Mouse (Mus musculus) midbrain, embryonic 16.5 days (tissue): Measurements from ENCODE around the gene Ppp1r12c. TPM values are rescaled to one million over a fixed set of nuclear protein-coding genes. Genes with fewer than 3 reads are reported as not detected.

ENCODE experiments used
- ATAC-seq: fragments of 200-750 bp; cut with Nextera tagmentation; 2 replicates; pipeline ENCODE4 v1.8.0; 2017; ENCODE audit warnings: moderate TSS enrichment
- H3K27ac ChIP-seq: fragments of 300-500 bp; sonication (generic); 2 replicates; pipeline ENCODE4 v1.5.1; 2014; ENCODE audit warnings: mild to moderate bottlenecking, low read length, mixed read lengths
- H3K27me3 ChIP-seq: fragments of 300-500 bp; sonication (generic); 2 replicates; pipeline ENCODE4 v1.6.1; 2014; ENCODE audit warnings: low read depth, low read length, mixed read lengths; ENCODE audit not compliant: control insufficient read depth, insufficient read depth
- H3K36me3 ChIP-seq: fragments of 300-500 bp; sonication (generic); 2 replicates; pipeline ENCODE4 v1.6.1; 2014; ENCODE audit warnings: mild to moderate bottlenecking, low read length, moderate library complexity, mixed read lengths; ENCODE audit not compliant: control insufficient read depth, insufficient read depth
- H3K4me1 ChIP-seq: fragments of 300-500 bp; sonication (generic); 2 replicates; pipeline ENCODE4 v1.6.1; 2014; ENCODE audit warnings: mild to moderate bottlenecking, low read length, mixed read lengths; ENCODE audit not compliant: control insufficient read depth, insufficient read depth
- H3K4me2 ChIP-seq: fragments of 300-500 bp; sonication (generic); 2 replicates; pipeline ENCODE4 v1.6.1; 2014; ENCODE audit warnings: mild to moderate bottlenecking, low read length, mixed read lengths
- H3K4me3 ChIP-seq: fragments of 300-500 bp; sonication (generic); 2 replicates; pipeline ENCODE4 v1.5.1; 2014; ENCODE audit warnings: low read depth, mild to moderate bottlenecking, low read length, moderate library complexity, mixed read lengths
- H3K9ac ChIP-seq: fragments of 300-500 bp; sonication (generic); 2 replicates; pipeline ENCODE4 v1.6.1; 2014; ENCODE audit warnings: low read depth, low read length, mixed read lengths
- H3K9me3 ChIP-seq: fragments of 300-500 bp; sonication (generic); replicated peaks from 2 replicates; pipeline ENCODE4 v1.6.1; 2014; ENCODE audit warnings: mild to moderate bottlenecking, low read length, mixed read lengths; ENCODE audit not compliant: control insufficient read depth, poor library complexity, severe bottlenecking
- WGBS: fragments of 180-500 bp; shearing (Covaris S2); extraction: QIAGEN DNeasy Blood & Tissue Kit; methylation state at CpG from one replicate; pipeline ENCODE4 v1.1.7; 2014; 5-methylcytosine and 5-hydroxymethylcytosine counted together
- polyA plus RNA-seq: library from polyadenylated mRNA; unstranded; fragments of >200 nt; fragmentation: Nextera tagmentation; extraction: Ambion mirVana; gene quantifications from 2 replicates; pipeline ENCODE4 v1.2.1, GENCODE M21; 2015

Gene Ppp1r12c
- 35.6 and 44.7 TPM in 2 replicates for polyA plus RNA-seq

DNA sequence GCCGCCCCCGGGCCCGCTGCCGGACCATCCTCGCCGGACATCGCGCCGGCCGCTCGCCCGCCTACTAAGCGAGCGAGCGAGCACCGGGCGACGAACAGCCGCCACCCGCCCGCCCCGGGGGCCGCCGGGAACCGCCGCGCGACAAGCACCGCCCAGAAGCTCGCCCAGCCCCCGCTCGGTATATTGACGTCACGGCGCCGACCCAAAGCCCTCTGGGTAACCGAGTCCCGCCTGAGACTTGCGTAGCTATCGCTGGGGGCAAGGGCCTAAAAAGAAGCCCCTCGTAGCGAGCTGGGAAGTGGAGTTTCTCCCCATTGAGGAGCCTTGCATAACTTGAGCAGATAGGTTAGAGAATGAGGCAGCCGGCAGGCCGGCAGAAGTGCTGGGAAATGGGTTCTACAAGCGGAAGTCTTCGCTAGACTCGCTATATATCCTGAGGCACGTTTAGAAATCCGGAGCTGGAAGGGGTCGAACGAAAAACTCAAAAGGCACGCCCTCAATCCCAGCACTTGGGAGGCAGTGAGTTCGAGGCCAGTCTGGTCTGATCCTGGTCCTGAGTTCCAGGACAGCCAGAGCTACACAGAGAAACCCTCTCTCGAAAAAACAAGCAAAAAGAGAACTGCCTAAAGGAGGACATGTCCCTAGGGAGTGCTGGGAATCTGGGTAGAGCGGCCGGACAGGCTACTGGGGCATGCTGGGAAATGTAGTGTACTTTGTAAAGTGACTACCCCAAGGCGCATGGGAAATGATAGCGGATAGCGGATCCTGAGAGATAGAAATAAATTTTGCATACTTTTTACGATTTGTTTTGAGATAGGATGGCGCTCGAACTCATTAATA, at the start of gene Ppp1r12c:
Gene Ppp1r12c, minus strand, starts transcription at position 123 of the 840 bp plus-strand sequence.
- H3K9me3 ChIP-seq: no peaks in the 10 kb centered on the region
- H3K27ac ChIP-seq: peak within 1 kb of the TSS; percentile 89
- ATAC-seq: peak; percentile 92
- H3K27me3 ChIP-seq: no peaks in the 10 kb centered on the region
- peak within 1 kb of the TSS; percentile 92 for H3K9ac ChIP-seq
- H3K4me2 ChIP-seq: peak within 1 kb of the TSS; percentile 85
- peaks cover 35% of the 10 kb centered on the region for H3K4me1 ChIP-seq
- peak within 1 kb of the TSS; percentile 83 for H3K4me3 ChIP-seq
- WGBS: under 1% methylated on average over 62 of the region's 62 CpGs
- H3K36me3 ChIP-seq: peaks cover 5% of the 10 kb centered on the region

DNA sequence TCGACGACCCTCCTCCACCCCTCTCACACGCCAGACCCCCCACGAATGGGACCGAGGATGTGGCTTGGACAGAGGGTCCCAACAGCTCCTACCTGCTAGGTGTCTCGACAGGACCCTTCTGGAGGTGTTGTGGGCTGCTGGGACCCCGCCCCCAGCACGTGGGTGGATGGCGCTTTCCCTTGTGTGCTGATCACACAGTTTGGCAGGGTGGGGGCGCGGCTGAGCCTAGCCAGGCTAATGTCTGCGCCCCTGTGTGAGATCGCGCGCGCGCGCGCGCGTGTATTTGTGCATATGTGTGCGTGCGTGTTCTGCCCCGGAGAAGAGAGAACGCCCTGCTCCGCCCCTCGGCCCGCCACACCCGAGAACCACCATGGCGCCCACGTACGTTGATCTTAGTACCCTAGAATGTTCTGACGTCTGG, 45.8 kb upstream of the Ppp1r12c start, which contains the start of gene Syt5:
Gene Syt5, minus strand, starts transcription at position 321 of the 421 bp plus-strand sequence.
- H3K4me3 ChIP-seq: peak within 1 kb of the TSS; percentile 63
- H3K4me2 ChIP-seq: peak within 1 kb of the TSS; percentile 90
- peak; percentile 90 for ATAC-seq
- H3K27me3 ChIP-seq: no peaks in the 10 kb centered on the region
- peak within 1 kb of the TSS; percentile 78 for H3K9ac ChIP-seq
- H3K4me1 ChIP-seq: peaks cover 10% of the 10 kb centered on the region
- H3K27ac ChIP-seq: peak within 1 kb of the TSS; percentile 95
- 5% methylated on average over 33 of the region's 33 CpGs for WGBS
- H3K9me3 ChIP-seq: no peaks in the 10 kb centered on the region
- H3K36me3 ChIP-seq: no peaks in the 10 kb centered on the region

DNA sequence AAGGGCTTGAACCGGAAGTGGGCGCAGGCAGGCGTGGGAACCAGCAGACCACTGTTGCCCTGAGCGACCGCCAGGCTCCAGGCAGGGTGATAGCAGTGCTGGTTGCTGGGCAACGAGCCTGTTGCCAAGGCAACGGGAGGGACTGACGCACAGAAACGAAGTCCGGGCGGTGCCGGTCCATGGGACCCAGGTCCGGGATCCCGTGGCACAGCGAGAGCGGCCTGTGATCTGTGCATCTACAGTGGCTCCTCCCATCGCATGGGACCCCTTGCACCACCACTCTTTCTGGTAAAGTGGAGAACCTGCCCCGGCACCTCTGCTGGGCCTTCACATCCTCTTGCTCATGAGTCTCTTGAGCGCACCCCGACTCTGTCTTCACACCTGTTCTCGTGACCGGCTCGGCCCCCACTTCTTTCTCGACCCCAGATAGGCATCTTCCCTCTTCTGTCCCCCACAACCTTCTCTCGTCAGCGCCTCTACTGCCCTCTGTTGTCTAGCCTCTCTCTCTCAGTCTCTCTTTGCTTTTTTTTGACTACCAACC, 45.2 kb upstream of the Ppp1r12c start:
- Histone ChIP-seq H3K4me1 (peaks cover 10% of the 10 kb centered on the region), H3K36me3 (peaks cover 5% of the 10 kb centered on the region), H3K4me2 (peak overlapping the region; percentile 90), H3K9me3 (no peaks in the 10 kb centered on the region), H3K9ac (peak overlapping the region; percentile 78), H3K4me3 (peak overlapping the region; percentile 63), H3K27ac (peak overlapping the region; percentile 95), H3K27me3 (no peaks in the 10 kb centered on the region)
- under 1% methylated on average over 26 of the region's 26 CpGs for WGBS
- peak; percentile 91 for ATAC-seq

DNA sequence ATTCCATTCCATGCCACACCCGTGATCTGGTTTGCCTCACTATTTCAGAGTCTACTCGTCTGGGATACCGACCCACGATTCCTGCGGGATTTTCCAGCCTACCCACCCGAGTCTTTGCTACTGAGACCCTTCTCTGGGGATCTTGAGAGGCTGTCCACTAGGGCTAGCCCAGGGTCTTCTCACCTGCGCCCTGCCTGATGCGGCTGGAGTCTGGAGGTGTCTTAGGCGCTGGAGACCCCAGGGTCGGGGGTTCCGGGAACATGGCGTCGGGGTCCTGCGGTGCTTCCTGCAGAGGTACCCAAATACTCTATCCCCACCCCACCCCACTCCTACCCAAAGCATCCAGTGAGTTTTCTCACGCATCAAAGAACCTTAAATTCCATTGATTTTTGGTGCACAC, 44.6 kb upstream of the Ppp1r12c start:
- peaks cover 10% of the 10 kb centered on the region for H3K4me1 ChIP-seq
- H3K27ac ChIP-seq: peak overlapping the region; percentile 95
- no peaks in the 10 kb centered on the region for H3K9me3 ChIP-seq
- H3K27me3 ChIP-seq: no peaks in the 10 kb centered on the region
- H3K4me2 ChIP-seq: peak overlapping the region; percentile 90
- WGBS: 57% methylated on average over 15 of the region's 15 CpGs
- H3K36me3 ChIP-seq: peaks cover 6% of the 10 kb centered on the region
- H3K9ac ChIP-seq: peak overlapping the region; percentile 78
- peak overlapping the region; percentile 63 for H3K4me3 ChIP-seq
- peak; percentile 38 for ATAC-seq

DNA sequence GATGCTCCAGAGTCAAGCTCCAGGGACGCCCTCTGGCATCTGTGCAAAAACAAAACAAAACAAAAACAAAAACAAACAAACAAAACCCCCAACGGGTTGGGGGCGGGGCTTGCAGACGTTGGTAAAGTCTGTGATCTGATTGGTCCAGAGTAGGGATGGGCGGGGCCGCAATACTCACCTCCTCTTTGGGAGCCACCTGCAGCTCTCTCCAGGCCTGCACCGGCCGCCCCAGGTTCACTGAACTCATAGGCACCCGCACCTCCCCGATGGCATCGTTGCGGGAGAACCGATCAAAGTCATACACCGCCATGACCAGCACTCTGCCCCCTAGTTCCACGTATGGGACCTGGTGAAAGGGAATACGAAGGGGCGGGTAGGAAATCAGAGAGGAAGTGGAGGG, 40.5 kb upstream of the Ppp1r12c start:
- no peak for ATAC-seq
- Histone ChIP-seq H3K4me1 (peaks cover 10% of the 10 kb centered on the region), H3K4me3 (no peak overlapping the region), H3K27me3 (no peaks in the 10 kb centered on the region), H3K9ac (no peak overlapping the region), H3K36me3 (peaks cover 17% of the 10 kb centered on the region), H3K4me2 (no peak overlapping the region), H3K9me3 (no peaks in the 10 kb centered on the region), H3K27ac (no peak overlapping the region)
- 32% methylated on average over 17 of the region's 17 CpGs for WGBS

DNA sequence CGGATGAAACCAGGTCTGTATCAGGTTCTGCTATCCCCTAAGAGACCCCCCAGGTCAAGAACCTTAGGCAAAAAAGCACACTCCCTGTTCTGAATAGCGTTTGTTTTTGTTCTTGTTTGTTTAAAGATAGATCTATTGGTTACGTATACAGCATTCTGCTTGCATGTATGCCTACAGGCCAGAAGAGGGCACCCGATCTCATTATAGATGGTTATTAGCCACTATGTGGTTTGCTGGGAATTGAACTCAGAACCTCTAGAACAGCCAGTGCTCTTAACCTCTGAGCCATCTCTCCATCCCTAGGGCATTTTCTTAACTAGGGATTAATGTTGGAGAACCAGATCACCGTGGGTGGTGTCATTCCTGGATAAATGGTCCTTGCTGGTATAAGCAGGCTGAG, 39.9 kb upstream of the Ppp1r12c start:
- no peaks in the 10 kb centered on the region for H3K27me3 ChIP-seq
- 69% methylated on average over 5 of the region's 5 CpGs for WGBS
- no peak overlapping the region for H3K9ac ChIP-seq
- H3K9me3 ChIP-seq: no peaks in the 10 kb centered on the region
- H3K36me3 ChIP-seq: peaks cover 17% of the 10 kb centered on the region
- no peak overlapping the region for H3K4me2 ChIP-seq
- no peak overlapping the region for H3K27ac ChIP-seq
- no peak overlapping the region for H3K4me3 ChIP-seq
- no peak for ATAC-seq
- peaks cover 10% of the 10 kb centered on the region for H3K4me1 ChIP-seq

DNA sequence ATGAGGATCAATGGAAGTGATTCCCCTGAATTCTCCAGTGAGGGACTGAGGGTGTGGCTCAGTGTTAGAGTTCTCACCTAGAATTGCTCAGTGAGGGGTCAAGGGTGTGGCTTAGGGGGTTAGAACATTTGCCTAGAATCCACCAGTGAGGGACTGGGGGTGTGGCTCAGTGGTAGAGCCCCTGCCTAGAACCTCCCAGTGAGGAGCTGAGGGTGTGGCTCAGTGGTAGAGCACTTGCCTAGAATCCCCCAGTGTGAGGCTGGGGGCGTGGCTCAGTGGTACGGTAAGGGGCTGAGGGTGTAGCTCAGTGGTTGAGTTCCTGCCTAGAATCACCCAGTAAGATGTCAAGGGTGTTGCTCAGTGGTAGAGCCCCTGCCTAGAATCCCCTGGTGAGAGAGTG, 37.5 kb upstream of the Ppp1r12c start:
- no peak overlapping the region for H3K4me3 ChIP-seq

DNA sequence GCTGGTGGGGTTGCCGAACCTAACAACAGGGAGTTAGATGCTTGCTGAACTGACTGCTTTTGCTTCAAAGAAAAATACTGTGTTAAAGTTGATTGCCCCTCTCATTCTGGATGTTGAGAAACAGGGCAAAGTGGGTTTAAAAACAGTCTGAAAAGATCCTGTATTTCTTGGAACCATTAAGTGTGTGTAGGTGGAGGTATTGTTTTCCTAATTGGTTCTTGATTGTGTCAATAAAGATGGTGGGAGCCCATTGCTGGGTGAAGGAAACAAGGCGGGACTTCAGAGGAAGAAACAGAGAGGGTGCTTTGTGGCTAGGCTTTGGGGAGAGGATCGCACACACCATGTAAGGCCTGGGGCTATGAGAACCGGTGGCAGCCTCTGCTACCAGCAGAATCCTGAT, 35.7 kb upstream of the Ppp1r12c start:
- WGBS: 55% methylated on average over 4 of the region's 4 CpGs
- H3K4me3 ChIP-seq: no peak overlapping the region
- peaks cover 3% of the 10 kb centered on the region; the same call in 1 of the 2 replicates for H3K4me1 ChIP-seq
- peaks cover 3% of the 10 kb centered on the region for H3K27me3 ChIP-seq
- H3K9me3 ChIP-seq: no peaks in the 10 kb centered on the region
- no peak for ATAC-seq
- no peak overlapping the region for H3K4me2 ChIP-seq
- H3K9ac ChIP-seq: no peak overlapping the region
- H3K36me3 ChIP-seq: peaks cover 17% of the 10 kb centered on the region
- no peak overlapping the region for H3K27ac ChIP-seq

More for the DNA sequence above, 37.5 kb upstream of the Ppp1r12c start:
- Histone ChIP-seq H3K27me3 (no peaks in the 10 kb centered on the region), H3K4me2 (no peak overlapping the region), H3K36me3 (peaks cover 17% of the 10 kb centered on the region), H3K9ac (no peak overlapping the region), H3K9me3 (no peaks in the 10 kb centered on the region), H3K27ac (no peak overlapping the region), H3K4me1 (no peaks in the 10 kb centered on the region)
- 78% methylated on average over 2 of the region's 2 CpGs for WGBS
- ATAC-seq: no peak

DNA sequence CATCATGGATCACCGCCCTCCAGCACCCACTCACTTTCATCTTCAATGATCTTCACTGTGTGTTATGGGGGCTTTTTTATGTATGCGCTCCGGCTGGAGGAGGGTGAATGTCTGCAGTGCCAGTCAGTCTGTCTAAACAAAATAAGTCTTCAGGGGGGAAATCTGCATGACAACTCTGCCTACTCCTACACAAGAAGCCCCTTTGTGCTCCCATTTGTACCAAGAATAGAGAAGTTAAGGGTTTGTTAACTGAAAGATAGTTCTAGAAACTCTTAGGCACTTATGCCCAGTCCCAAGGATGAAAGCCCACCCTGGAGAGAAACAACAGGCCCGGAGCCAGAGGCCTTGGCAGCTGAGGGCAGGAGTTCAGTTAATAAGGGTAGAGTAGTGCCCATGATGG, 34.9 kb upstream of the Ppp1r12c start:
- 84% methylated on average over 4 of the region's 4 CpGs for WGBS
- H3K36me3 ChIP-seq: peaks cover 12% of the 10 kb centered on the region; the same call in 1 of the 2 replicates
- H3K4me1 ChIP-seq: peaks cover 3% of the 10 kb centered on the region; the same call in 1 of the 2 replicates
- H3K4me3 ChIP-seq: no peak overlapping the region
- no peak for ATAC-seq
- H3K9me3 ChIP-seq: no peaks in the 10 kb centered on the region
- peaks cover 7% of the 10 kb centered on the region for H3K27me3 ChIP-seq
- no peak overlapping the region for H3K27ac ChIP-seq
- H3K9ac ChIP-seq: no peak overlapping the region
- no peak overlapping the region for H3K4me2 ChIP-seq
